Comparison of ENCODE assay signal across 8 mouse cellular contexts in genomic region chr2:101722370-101723332, GRCm38 (mm10). TPM values are rescaled to one million over a fixed set of nuclear protein-coding genes. Genes with fewer than 3 reads are reported as not detected.
DNase-seq lines count a peak whose midpoint lies in the region; ATAC-seq lines count a peak whose summit lies in the region.

No protein-coding gene starts in this region.

- H3K27me3 ChIP-seq in forebrain, embryonic 11.5 days (ENCODE audit: control insufficient read depth, insufficient read depth, low read length) = no peaks in the 10 kb centered on the region
- H3K27me3 ChIP-seq in hindbrain, embryonic 14.5 days (ENCODE audit: control insufficient read depth, insufficient read depth, low read length) = no peaks in the 10 kb centered on the region
- no peaks in the 10 kb centered on the region for H3K27me3 ChIP-seq in neural tube, embryonic 11.5 days (ENCODE audit: control insufficient read depth, insufficient read depth, low read length)

- no peaks in the 10 kb centered on the region for H3K9me3 ChIP-seq in forebrain, embryonic 11.5 days (ENCODE audit: control insufficient read depth, low read length)
- H3K9me3 ChIP-seq in hindbrain, embryonic 14.5 days (ENCODE audit: control insufficient read depth, low read length) = no peaks in the 10 kb centered on the region
- H3K9me3 ChIP-seq in neural tube, embryonic 11.5 days (ENCODE audit: control insufficient read depth, low read length) = no peaks in the 10 kb centered on the region

- WGBS in forebrain, embryonic 11.5 days = 19% methylated on average over 8 of the region's 8 CpGs
- WGBS in hindbrain, embryonic 14.5 days = 28% methylated on average over 8 of the region's 8 CpGs
- WGBS in neural tube, embryonic 11.5 days = 32% methylated on average over 8 of the region's 8 CpGs

- H3K27ac ChIP-seq in forebrain, embryonic 11.5 days (ENCODE audit: low read depth, low read length) = peak overlapping the region; percentile 60
- H3K27ac ChIP-seq in hindbrain, embryonic 14.5 days = peak overlapping the region; percentile 60
- H3K27ac ChIP-seq in neural tube, embryonic 11.5 days (ENCODE audit: low read depth, low read length) = peak overlapping the region; percentile 51

- peak overlapping the region; percentile 3; the same call in 1 of the 2 replicates for H3K4me2 ChIP-seq in forebrain, embryonic 11.5 days (ENCODE audit: low read depth, low read length, severe bottlenecking)
- H3K4me2 ChIP-seq in hindbrain, embryonic 14.5 days (replicated peaks) = no peak overlapping the region
- H3K4me2 ChIP-seq in neural tube, embryonic 11.5 days (ENCODE audit: low read depth) = no peak overlapping the region

- H3K36me3 ChIP-seq in forebrain, embryonic 11.5 days (ENCODE audit: control insufficient read depth, insufficient read depth, low read length) = no peaks in the 10 kb centered on the region
- H3K36me3 ChIP-seq in hindbrain, embryonic 14.5 days (replicated peaks; ENCODE audit: control insufficient read depth, insufficient read depth) = no peaks in the 10 kb centered on the region
- no peaks in the 10 kb centered on the region for H3K36me3 ChIP-seq in neural tube, embryonic 11.5 days (ENCODE audit: control insufficient read depth, insufficient read depth, low read length)

- peak; percentile 95 for ATAC-seq in forebrain, embryonic 11.5 days (replicated peaks; ENCODE audit: low FRiP score)
- peak; percentile 62 for ATAC-seq in hindbrain, embryonic 14.5 days (ENCODE audit: low FRiP score)
- peak; percentile 88 for ATAC-seq in neural tube, embryonic 11.5 days (ENCODE audit: insufficient read depth, low FRiP score, low TSS enrichment)
- ATAC-seq in CD4-positive, CD25-positive, alpha-beta regulatory T cell, adult 4 months = no peak

- peak overlapping the region; percentile 7; the same call in 1 of the 2 replicates for H3K9ac ChIP-seq in forebrain, embryonic 11.5 days (ENCODE audit: low read length)
- H3K9ac ChIP-seq in hindbrain, embryonic 14.5 days = no peak overlapping the region
- H3K9ac ChIP-seq in neural tube, embryonic 11.5 days (ENCODE audit: low read length) = peak overlapping the region; percentile 1; the same call in 1 of the 2 replicates

- no peak overlapping the region for H3K4me3 ChIP-seq in forebrain, embryonic 11.5 days (ENCODE audit: low read depth, low read length)
- H3K4me3 ChIP-seq in hindbrain, embryonic 14.5 days (replicated peaks; ENCODE audit: low read length) = no peak overlapping the region
- H3K4me3 ChIP-seq in neural tube, embryonic 11.5 days (ENCODE audit: low read depth, low read length) = no peak overlapping the region

- peak; percentile 42 to 65 for DNase-seq in cerebellum, postnatal 10 days
- DNase-seq in cerebellum, adult 9-11 months = no peak
- peak; percentile 36 for DNase-seq in ES-CJ7 (ENCODE audit: low read depth, low spot score)
- DNase-seq in forebrain, embryonic 11.5 days (ENCODE audit: low spot score) = peak; percentile 81
- DNase-seq in hindbrain, embryonic 14.5 days (ENCODE audit: low spot score) = no peak
- peak; percentile 67 for DNase-seq in neural tube, embryonic 11.5 days (ENCODE audit: low spot score)
- no peak for DNase-seq in right cerebral cortex, postnatal 36 days (ENCODE audit: low spot score in 2 of 2)

- H3K4me1 ChIP-seq in forebrain, embryonic 11.5 days (replicated peaks; ENCODE audit: control insufficient read depth, insufficient read depth, low read length) = peaks cover 5% of the 10 kb centered on the region
- peaks cover 16% of the 10 kb centered on the region; the same call in 1 of the 2 replicates for H3K4me1 ChIP-seq in hindbrain, embryonic 14.5 days (replicated peaks; ENCODE audit: control insufficient read depth, insufficient read depth, low read length)
- H3K4me1 ChIP-seq in neural tube, embryonic 11.5 days (ENCODE audit: control insufficient read depth, insufficient read depth, low read length) = peaks cover 4% of the 10 kb centered on the region; the same call in 1 of the 2 replicates

RNA-seq across cellular contexts. Expression of gene Traf6, which starts 44.4 kb away (rescaled TPM):
- 24.2 and 24.5 TPM in 2 replicates for polyA plus RNA-seq in forebrain, embryonic 11.5 days (2014; fragmentation: Nextera tagmentation; extraction: Ambion mirVana)
- 8.0 and 8.5 TPM in 2 replicates for polyA plus RNA-seq in hindbrain, embryonic 14.5 days (2014; fragmentation: Nextera tagmentation; extraction: Ambion mirVana)
- 19.2 and 22.0 TPM in 2 replicates for polyA plus RNA-seq in neural tube, embryonic 11.5 days (2014; fragmentation: Nextera tagmentation; extraction: Ambion mirVana)
- 10 to 100 TPM; 13.2 to 15.5 TPM for polyA plus RNA-seq in CD4-positive, CD25-positive, alpha-beta regulatory T cell, adult 4 months (2017; shearing (Covaris generic))

Comparison
In these comparisons a context has a peak if more than half of its experiments do, and no peak if none do; other contexts are left out.
1. DNase-seq: peak in cerebellum, postnatal 10 days (2 of 2), ES-CJ7 (single experiment), forebrain, embryonic 11.5 days (single experiment) and neural tube, embryonic 11.5 days (single experiment); none in cerebellum, adult 9-11 months (single experiment), hindbrain, embryonic 14.5 days (single experiment) and right cerebral cortex, postnatal 36 days (0 of 2).
2. Peak in every context shown above with its lines, with median percentiles within 50 percentile points of each other: H3K27ac ChIP-seq.